Mouse (Mus musculus) liver, adult 2 months (tissue): Measurements from ENCODE around the gene Lhfpl2. TPM values are rescaled to one million over a fixed set of nuclear protein-coding genes. Genes with fewer than 3 reads are reported as not detected.

ENCODE experiments used
- DNase-seq: peaks from one replicate; pipeline ENCODE4 v3.0.0-alpha.2; 2011; ENCODE audit warnings: low read depth, low spot score; ENCODE audit errors: extremely low read depth
- H3K27ac ChIP-seq: fragments of 200-500 bp; replicated peaks from 2 replicates; pipeline ENCODE4 v1.5.1; 2012; ENCODE audit warnings: low read depth, mild to moderate bottlenecking, control low read depth, inconsistent platforms, low read length; ENCODE audit not compliant: insufficient read depth
- H3K27me3 ChIP-seq: fragments of 200-500 bp; 2 replicates; pipeline ENCODE4 v1.6.1; 2012; ENCODE audit warnings: mild to moderate bottlenecking, moderate library complexity, low read length, inconsistent platforms; ENCODE audit not compliant: control insufficient read depth, insufficient read depth
- H3K36me3 ChIP-seq: fragments of 200-500 bp; 2 replicates; pipeline ENCODE4 v1.6.1; 2012; ENCODE audit warnings: low read length, inconsistent platforms; ENCODE audit not compliant: control insufficient read depth, insufficient read depth
- H3K4me1 ChIP-seq: fragments of 200-500 bp; 2 replicates; pipeline ENCODE4 v1.6.1; 2011; ENCODE audit warnings: low read length; ENCODE audit not compliant: control insufficient read depth, insufficient read depth
- H3K4me3 ChIP-seq: fragments of 200-500 bp; 2 replicates; pipeline ENCODE4 v1.5.1; 2011; ENCODE audit warnings: low read depth, mild to moderate bottlenecking, control low read depth, low read length, moderate library complexity; ENCODE audit not compliant: insufficient read depth
- H3K79me2 ChIP-seq: fragments of 200-500 bp; 2 replicates; pipeline ENCODE4 v1.6.1; 2012; ENCODE audit warnings: inconsistent platforms, mild to moderate bottlenecking, low read length, moderate library complexity; ENCODE audit not compliant: control insufficient read depth, insufficient read depth
- H3K9ac ChIP-seq: fragments of 200-500 bp; 2 replicates; pipeline ENCODE4 v1.6.1; 2012; ENCODE audit warnings: low read depth, mild to moderate bottlenecking, control low read depth, inconsistent platforms, low read length
- CTCF ChIP-seq: fragments of 200-500 bp; IDR thresholded peaks from 2 replicates; pipeline ENCODE4 v1.5.1; 2011; ENCODE audit warnings: low read depth, low read length, control low read depth
- POLR2A ChIP-seq: fragments of 200-500 bp; IDR thresholded peaks from 2 replicates; pipeline ENCODE4 v1.6.1; 2011; ENCODE audit warnings: low read length, control low read depth; ENCODE audit not compliant: insufficient read depth; ENCODE audit errors: extremely low read depth
- WGBS: fragments of 180-500 bp; shearing (Covaris S2); methylation state at CpG from one replicate; pipeline ENCODE4 v1.1.7; 2018; 5-methylcytosine and 5-hydroxymethylcytosine counted together
- polyA plus RNA-seq: library from polyadenylated mRNA; depleted of rRNA; stranded (reverse); fragments of >200 nt; gene quantifications from 2 replicates; pipeline ENCODE4 v1.2.3, GENCODE M21; 2012
- total RNA-seq: library from RNA; depleted of rRNA; stranded (reverse); fragments of >200 nt; gene quantifications from 2 replicates; pipeline ENCODE4 v1.2.3, GENCODE M21; 2014

Gene Lhfpl2
- total and polyA plus RNA-seq, 2 experiments, result 4.1 to 8.7 TPM

- no peak for DNase-seq
- Histone ChIP-seq H3K36me3 (no peaks in the 10 kb centered on the region), H3K27me3 (no peaks in the 10 kb centered on the region), H3K9ac (no peak overlapping the region), H3K27ac (no peak overlapping the region), H3K4me1 (peaks cover 2% of the 10 kb centered on the region; the same call in 1 of the 2 replicates), H3K79me2 (no peaks in the 10 kb centered on the region; the same call in 1 of the 2 replicates), H3K4me3 (no peak overlapping the region)
- TF ChIP-seq CTCF (no peak), POLR2A (no peak)
- WGBS, result 85% methylated on average over 9 of the region's 9 CpGs
Observed at GRCm38 (mm10) chr13:94088788-94089187, 31.2 kb downstream of the Lhfpl2 start.

- Histone ChIP-seq H3K27ac (no peak overlapping the region), H3K9ac (no peak overlapping the region), H3K4me3 (no peak overlapping the region), H3K36me3 (no peaks in the 10 kb centered on the region), H3K4me1 (peaks cover 2% of the 10 kb centered on the region; the same call in 1 of the 2 replicates), H3K27me3 (no peaks in the 10 kb centered on the region), H3K79me2 (no peaks in the 10 kb centered on the region; the same call in 1 of the 2 replicates)
- no peak for DNase-seq
- TF ChIP-seq CTCF (no peak), POLR2A (no peak)
- WGBS, result 83% methylated on average over 9 of the region's 9 CpGs
Observed at GRCm38 (mm10) chr13:94089286-94089685, 31.7 kb downstream of the Lhfpl2 start.

GRCm38 (mm10) chr13:94091366-94091765 is 33.8 kb downstream of the Lhfpl2 start:
- no peak overlapping the region for H3K9ac ChIP-seq
- H3K36me3 ChIP-seq, result no peaks in the 10 kb centered on the region
- H3K27ac ChIP-seq, result no peak overlapping the region
- DNase-seq, result no peak
- H3K4me1 ChIP-seq, result peaks cover 2% of the 10 kb centered on the region; the same call in 1 of the 2 replicates
- H3K79me2 ChIP-seq, result no peaks in the 10 kb centered on the region; the same call in 1 of the 2 replicates
- no peak overlapping the region for H3K4me3 ChIP-seq
- no peaks in the 10 kb centered on the region for H3K27me3 ChIP-seq
- TF ChIP-seq POLR2A, result no peak
- no peak for TF ChIP-seq CTCF
- 57% methylated on average over 2 of the region's 2 CpGs for WGBS

- TF ChIP-seq POLR2A (no peak), CTCF (no peak)
- Histone ChIP-seq H3K27ac (no peak overlapping the region), H3K4me3 (no peak overlapping the region), H3K36me3 (no peaks in the 10 kb centered on the region), H3K9ac (no peak overlapping the region), H3K27me3 (no peaks in the 10 kb centered on the region), H3K4me1 (peaks cover 7% of the 10 kb centered on the region; the same call in 1 of the 2 replicates), H3K79me2 (no peaks in the 10 kb centered on the region; the same call in 1 of the 2 replicates)
- WGBS, result 71% methylated on average over 4 of the region's 4 CpGs
- no peak for DNase-seq
Observed at GRCm38 (mm10) chr13:94094176-94094575, 36.6 kb downstream of the Lhfpl2 start.

- no peak overlapping the region for H3K9ac ChIP-seq
- no peak for TF ChIP-seq POLR2A
- TF ChIP-seq CTCF, result no peak
- no peak overlapping the region for H3K4me3 ChIP-seq
- no peaks in the 10 kb centered on the region for H3K27me3 ChIP-seq
- no peak overlapping the region for H3K27ac ChIP-seq
- DNase-seq, result no peak
- peaks cover 7% of the 10 kb centered on the region; the same call in 1 of the 2 replicates for H3K4me1 ChIP-seq
- WGBS, result 66% methylated on average over 3 of the region's 3 CpGs
- no peaks in the 10 kb centered on the region; the same call in 1 of the 2 replicates for H3K79me2 ChIP-seq
- H3K36me3 ChIP-seq, result no peaks in the 10 kb centered on the region
Observed at GRCm38 (mm10) chr13:94094625-94095024, 37.0 kb downstream of the Lhfpl2 start.

GRCm38 (mm10) chr13:94095202-94095601 is 37.6 kb downstream of the Lhfpl2 start:
- TF ChIP-seq CTCF (no peak), POLR2A (no peak)
- no peak overlapping the region for H3K4me3 ChIP-seq
- H3K27ac ChIP-seq, result no peak overlapping the region
- H3K36me3 ChIP-seq, result no peaks in the 10 kb centered on the region
- H3K79me2 ChIP-seq, result no peaks in the 10 kb centered on the region; the same call in 1 of the 2 replicates
- DNase-seq, result no peak
- H3K27me3 ChIP-seq, result no peaks in the 10 kb centered on the region
- H3K9ac ChIP-seq, result no peak overlapping the region
- peaks cover 7% of the 10 kb centered on the region; the same call in 1 of the 2 replicates for H3K4me1 ChIP-seq
